Mouse (Mus musculus) monocyte, adult 5-6 weeks (primary cell): Measurements from ENCODE around the gene Zfand6. TPM values are rescaled to one million over a fixed set of nuclear protein-coding genes. Genes with fewer than 3 reads are reported as not detected.

Experiments used
- ATAC-seq: fragments of 153-309, 156-312 bp; replicated peaks from 2 replicates; pipeline ENCODE4 v1.8.0; 2017; ENCODE audit warnings: mild to moderate bottlenecking; ENCODE audit not compliant: low TSS enrichment, insufficient number of reproducible peaks, severe bottlenecking, poor library complexity, low FRiP score
- total RNA-seq: library from RNA; stranded (forward); fragments of 200-1000, 200-491, 200-594 nt; gene quantifications from 3 replicates; pipeline ENCODE4 v1.2.3, GENCODE M21; 2017

Gene Zfand6
- total RNA-seq: 176 to 191 TPM (median 189 TPM) in 3 replicates

DNA sequence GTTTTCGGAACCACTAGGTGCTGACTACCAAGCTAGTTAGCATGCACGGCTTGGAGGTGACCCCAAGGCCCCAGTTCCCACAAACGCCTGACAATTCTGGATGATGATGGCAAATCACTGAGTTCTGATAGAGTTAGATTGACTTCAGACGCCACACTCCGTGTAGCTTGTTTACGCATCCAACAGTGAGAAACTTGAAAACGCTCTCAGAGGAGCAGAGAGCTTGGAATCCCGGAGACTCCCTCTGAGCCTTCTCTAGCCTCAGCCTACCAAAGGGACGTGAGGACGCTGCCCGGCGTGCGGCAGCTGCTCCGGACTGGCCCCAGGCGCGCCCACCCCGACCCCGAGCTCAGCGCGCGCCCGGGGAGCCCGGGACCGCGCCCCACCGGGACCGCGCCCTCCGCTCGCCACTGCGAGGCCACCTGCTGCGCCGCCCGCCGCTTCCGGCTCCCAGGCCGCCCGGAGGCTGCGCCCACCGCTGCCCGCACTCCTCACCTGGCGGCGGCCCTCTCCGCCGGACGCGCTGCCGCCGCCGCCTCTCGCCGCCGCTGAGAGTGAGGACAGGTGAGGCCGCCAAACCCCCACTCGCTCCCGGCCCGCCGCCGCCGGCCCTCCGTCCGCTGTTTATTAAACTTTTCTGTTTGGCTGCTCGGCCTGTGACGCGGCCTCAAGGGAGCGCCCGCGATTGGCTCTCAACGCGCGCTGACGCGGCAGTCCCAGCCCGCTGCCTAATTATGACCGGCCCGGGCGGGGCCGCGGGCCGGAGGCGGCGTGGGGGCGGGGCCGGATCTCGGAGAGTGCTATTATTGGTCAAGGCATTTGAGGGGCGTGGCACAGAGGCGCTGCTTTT is at the start of gene Zfand6:
Zfand6 (minus strand) TSS at position 709 of the 850 bp plus-strand sequence.
- peak; percentile 92 for ATAC-seq

GRCm38 (mm10) chr7:84736803-84737202 is 47.0 kb upstream of the Zfand6 start:
- ATAC-seq: no peak

DNA sequence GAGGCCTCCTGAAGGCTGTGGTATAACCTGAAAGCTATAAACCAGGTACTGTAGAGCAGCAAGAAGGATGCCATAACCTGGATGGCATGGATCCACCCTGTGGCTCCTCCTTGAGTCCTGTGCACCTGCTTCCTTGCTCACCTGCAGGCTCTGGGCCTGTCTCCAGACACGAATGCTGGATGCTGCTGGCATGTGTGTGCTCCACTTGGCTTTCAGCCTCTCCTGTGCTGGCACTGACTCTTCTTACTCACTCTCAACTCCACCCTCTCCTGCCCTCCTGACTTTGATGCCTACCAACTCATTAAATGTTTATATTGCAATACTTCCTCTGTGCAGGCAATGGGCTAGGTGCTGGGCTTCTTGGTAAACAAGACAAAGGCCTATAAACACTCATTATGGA is 43.3 kb upstream of the Zfand6 start:
- no peak for ATAC-seq

DNA sequence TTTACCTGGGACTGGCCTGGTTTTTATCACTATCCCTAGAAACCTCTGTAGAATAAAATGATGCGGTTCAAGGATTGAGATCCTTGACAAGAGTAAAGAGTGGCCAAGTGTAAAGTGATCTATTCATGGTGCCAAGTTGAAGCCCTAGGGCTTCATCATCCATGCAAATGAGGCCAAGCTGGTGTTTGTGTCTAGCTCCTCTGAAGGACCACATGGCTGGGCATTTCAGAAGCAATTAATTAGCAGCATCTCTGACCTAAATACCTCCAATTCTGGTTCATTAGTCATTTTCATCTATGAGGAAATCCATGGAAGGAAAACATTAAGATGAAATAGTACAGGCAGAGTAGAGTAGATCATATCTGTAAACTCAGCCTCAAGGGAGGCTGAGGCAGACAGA is 42.3 kb upstream of the Zfand6 start:
- ATAC-seq: no peak

GRCm38 (mm10) chr7:84731076-84731475 is 41.3 kb upstream of the Zfand6 start:
- no peak for ATAC-seq

DNA sequence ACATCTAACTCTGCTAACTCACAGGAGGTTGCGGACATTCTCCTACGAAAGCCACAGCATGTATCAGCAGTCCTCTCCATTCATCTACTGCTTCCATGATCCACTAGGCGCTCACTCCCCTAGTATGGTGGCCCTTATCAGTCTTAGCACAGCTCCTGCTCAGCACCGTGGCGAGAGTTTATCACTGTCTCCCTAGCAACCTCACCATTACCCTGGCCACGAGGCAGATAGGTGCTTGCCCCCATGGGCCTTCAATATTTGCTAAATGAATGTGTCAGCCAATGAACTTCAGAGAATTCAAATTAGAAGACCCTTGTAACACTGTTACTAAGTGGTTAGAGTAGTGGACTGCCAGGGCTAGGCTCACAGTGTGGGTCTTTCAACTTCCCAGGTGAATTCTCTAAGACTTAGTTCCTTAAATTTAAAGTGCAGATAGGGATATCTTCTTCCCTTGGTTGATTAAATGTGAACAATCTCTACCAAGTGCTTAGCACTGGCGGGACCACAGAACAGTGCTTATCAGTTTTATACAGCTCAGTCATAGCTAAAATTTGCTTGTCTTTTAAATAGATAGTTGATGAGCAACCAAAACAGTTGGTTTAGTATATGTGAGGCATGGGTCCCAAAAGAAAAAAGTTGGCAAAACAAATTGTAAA is 33.2 kb upstream of the Zfand6 start:
- ATAC-seq: no peak

DNA sequence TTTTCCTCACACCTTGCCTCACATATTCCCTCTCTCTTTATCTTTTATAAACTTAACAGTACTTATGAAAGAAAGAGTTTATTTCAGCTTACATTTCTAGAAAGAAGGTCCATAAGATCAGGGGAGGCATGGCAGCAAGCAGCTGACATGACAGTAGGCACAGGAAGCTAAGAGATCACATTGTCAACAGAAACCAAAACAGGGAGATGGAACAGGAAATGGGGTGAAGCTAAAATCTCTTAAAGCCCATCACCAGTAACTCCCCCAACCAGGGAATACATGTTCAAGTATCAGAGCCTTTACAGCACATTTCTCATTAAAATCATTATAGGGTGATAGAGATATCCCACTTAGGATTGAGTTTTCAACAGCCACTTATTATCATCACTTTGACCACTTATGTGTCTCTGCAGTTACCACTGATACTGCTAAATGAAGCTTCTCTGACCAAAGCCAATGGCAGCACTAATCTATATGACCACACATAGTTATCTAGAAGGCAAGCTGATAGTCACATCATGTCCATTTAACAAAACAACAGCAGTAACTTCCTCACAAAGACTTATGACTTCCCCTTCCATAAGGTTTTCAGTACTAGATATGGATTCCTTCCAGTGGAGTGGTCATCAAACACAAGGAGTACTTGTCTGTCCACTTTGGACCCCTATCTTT is 20.7 kb upstream of the Zfand6 start:
- ATAC-seq: no peak

- no peak for ATAC-seq
These were observed 17.1 kb upstream of the Zfand6 start for GRCm38 (mm10) chr7:84706877-84707276.

- ATAC-seq: peak; percentile 12; the same call in 1 of the 2 replicates
These were observed 346 bp upstream of the Zfand6 start for GRCm38 (mm10) chr7:84690101-84690509.

DNA sequence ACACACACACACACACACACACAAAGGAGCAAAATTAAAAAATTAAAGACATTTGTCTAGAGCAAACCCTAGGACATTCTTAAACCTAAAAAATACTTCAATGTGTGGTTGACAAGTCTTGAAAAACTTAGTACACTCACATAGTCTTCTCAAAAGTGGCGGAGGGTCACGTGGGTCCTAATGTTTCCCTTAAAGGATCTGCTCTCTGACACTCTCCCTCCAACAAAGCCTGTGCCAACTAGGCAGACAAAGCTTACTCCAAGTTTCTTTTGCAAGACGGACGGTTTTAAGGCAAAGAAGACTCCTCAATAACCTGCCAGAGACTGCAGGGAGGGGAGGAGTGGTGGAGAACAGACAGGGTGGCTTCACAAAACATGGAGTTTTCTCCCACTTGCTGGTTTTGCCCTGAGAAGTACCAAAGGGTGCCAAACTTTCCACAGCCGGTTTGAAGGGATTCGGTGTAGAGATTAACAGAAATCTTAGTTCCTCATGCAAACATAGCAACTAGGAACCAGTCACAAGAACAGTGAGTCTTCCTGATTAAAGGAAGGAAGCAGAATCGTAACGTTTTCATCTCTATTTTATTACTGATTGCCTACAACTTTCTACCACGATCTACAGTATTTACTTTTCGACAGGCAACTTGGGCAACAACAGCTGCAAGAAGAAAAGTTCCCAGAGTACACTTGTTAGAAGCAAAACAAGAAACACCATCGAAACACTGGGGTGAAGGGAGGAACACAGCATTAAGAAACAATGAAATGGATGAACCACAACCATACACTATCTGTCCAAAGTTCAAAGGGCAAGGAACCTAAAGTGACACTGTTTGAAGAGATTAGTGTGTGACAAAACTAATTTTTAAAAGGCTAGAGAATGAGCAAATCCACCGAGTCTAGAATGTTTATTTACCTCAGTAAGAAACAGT is 1.8 kb downstream of the Zfand6 start:
- no peak for ATAC-seq

DNA sequence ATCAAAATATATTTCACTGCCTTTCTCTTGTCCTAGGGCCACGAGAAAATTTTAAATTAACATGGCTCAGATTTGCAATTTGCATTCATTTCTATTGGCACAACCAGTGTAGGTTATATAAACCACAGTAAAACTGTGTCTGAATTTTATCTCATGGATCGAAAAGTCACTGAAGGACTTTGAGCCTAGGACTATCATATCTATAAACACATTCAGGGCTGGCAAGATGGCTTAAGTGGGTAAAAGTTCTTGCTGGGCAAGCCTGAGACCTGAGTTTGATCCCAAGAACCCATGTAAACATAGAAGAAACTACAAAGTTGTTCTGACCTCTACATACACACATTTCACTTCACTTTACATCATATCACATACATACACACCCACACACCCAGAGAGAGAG is 3.4 kb downstream of the Zfand6 start:
- ATAC-seq: no peak

- no peak for ATAC-seq
These were observed 5.1 kb downstream of the Zfand6 start for GRCm38 (mm10) chr7:84684675-84685074.

DNA sequence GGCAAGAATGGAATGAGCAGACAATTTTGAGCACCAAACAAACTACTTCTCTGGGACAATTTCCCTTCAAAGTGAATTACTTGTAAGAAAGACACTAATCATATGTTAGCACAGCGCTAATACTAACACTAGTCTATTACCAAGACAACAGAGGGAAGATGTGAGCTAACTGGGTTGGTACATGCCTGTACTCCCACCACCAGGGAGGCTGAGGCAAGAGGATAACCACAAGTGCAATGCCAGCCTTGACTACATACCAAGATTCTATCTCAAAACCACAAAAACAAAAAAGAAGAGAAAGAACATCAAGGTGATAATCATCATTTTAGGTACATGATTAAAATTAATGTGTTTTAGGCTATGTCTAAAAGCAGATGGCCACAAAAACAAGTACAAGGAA is 8.2 kb downstream of the Zfand6 start:
- ATAC-seq: no peak

DNA sequence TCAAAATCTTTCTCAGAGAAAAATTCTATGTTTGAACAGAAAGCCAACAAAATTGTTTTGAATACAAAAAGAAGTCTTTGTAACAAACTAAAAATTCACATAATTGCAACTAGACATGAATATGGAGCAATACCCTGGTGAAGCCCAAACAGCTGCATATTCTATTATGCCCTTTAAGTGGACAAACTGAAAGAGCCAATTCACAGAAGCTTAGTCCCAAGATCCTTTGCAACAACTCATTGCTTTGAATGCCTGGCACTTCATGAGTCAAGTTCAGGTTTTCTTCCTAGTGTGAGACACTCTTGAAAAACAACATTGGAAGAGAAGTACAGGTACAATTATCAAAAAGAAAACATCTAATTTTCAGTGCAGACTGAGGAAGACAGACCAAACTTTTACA is 8.8 kb downstream of the Zfand6 start:
- ATAC-seq: no peak

DNA sequence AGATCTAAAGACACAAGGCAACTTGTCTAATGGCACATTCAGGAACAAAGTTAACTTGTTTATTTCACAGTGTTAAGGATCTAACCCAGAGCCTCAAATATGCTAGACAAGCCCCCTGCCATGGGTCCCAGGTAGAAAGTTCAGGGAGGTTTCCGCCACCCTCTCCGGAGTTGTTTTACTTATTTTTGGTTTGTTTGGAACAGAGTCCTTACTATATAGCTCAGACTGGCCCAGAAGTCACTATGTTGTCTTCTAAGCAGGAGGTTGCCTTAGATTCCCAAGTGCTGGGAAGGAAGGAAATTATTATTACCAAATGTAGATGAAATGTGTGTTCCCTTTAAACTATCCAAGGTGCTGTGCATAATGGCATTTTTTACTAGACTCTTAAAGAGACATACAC is 9.7 kb downstream of the Zfand6 start:
- no peak for ATAC-seq

- ATAC-seq: peak; percentile 99
These were observed 10.5 kb downstream of the Zfand6 start for GRCm38 (mm10) chr7:84679264-84679663.

DNA sequence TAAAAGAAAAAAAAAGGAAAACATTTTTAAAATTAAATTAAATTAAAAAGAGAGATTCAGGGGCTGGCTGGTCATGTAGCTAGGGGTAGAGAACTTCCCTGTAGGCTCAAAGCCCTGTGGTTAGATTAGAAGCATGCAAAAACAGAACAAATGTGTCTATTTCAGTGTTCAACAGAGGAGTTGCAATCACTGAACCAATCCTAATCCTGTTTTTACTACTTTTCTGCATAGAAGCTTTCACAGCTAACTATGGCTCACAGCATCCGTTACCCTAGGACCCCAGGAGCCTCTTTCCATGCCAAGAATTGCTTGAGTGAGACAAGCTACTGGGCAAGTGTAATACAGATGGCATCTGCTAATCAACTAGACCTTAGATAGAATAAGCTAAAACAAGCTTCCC is 16.7 kb downstream of the Zfand6 start:
- ATAC-seq: no peak

GRCm38 (mm10) chr7:84669554-84670152 is 20.1 kb downstream of the Zfand6 start:
- ATAC-seq: no peak
